Mouse (Mus musculus) liver, embryonic 11.5 days (tissue): Measurements from ENCODE around the gene Il15. TPM values are rescaled to one million over a fixed set of nuclear protein-coding genes. Genes with fewer than 3 reads are reported as not detected.

Experiments used
- ATAC-seq: fragments of 200-750 bp; cut with Nextera tagmentation; replicated peaks from 2 replicates; pipeline ENCODE4 v1.8.0; 2017; ENCODE audit warnings: moderate number of reproducible peaks, mild to moderate bottlenecking, moderate TSS enrichment, moderate library complexity; ENCODE audit not compliant: low FRiP score
- DNase-seq: peaks from one replicate; pipeline ENCODE4 v3.0.0-alpha.2; 2017; ENCODE audit warnings: low spot score
- H3K27ac ChIP-seq: fragments of 300-500 bp; sonication (generic); 2 replicates; pipeline ENCODE4 v1.5.1; 2014; ENCODE audit warnings: mild to moderate bottlenecking, low read depth, low read length, control low read depth
- H3K27me3 ChIP-seq: fragments of 300-500 bp; sonication (generic); replicated peaks from 2 replicates; pipeline ENCODE4 v1.6.1; 2014; ENCODE audit warnings: low read length, mixed read lengths; ENCODE audit not compliant: control insufficient read depth, insufficient read depth
- H3K36me3 ChIP-seq: fragments of 300-500 bp; sonication (generic); 2 replicates; pipeline ENCODE4 v1.6.1; 2014; ENCODE audit warnings: mild to moderate bottlenecking, low read length, moderate library complexity, mixed read lengths; ENCODE audit not compliant: control insufficient read depth, insufficient read depth
- H3K4me1 ChIP-seq: fragments of 300-500 bp; sonication (generic); replicated peaks from 2 replicates; pipeline ENCODE4 v1.6.1; 2014; ENCODE audit warnings: low read length, mixed read lengths; ENCODE audit not compliant: control insufficient read depth, insufficient read depth
- H3K4me2 ChIP-seq: fragments of 300-500 bp; sonication (generic); 2 replicates; pipeline ENCODE4 v1.6.1; 2014; ENCODE audit warnings: mild to moderate bottlenecking, control low read depth, moderate library complexity
- H3K4me3 ChIP-seq: fragments of 300-500 bp; sonication (generic); 2 replicates; pipeline ENCODE4 v1.5.1; 2014; ENCODE audit warnings: low read depth, low read length, control low read depth
- H3K9ac ChIP-seq: fragments of 300-500 bp; sonication (generic); 2 replicates; pipeline ENCODE4 v1.6.1; 2014; ENCODE audit warnings: low read depth, low read length, control low read depth
- H3K9me3 ChIP-seq: fragments of 300-500 bp; sonication (generic); 2 replicates; pipeline ENCODE4 v1.6.1; 2016; ENCODE audit warnings: low read length, inconsistent platforms, mixed read lengths; ENCODE audit not compliant: control insufficient read depth
- WGBS: fragments of 180-500 bp; shearing (Covaris S2); extraction: QIAGEN DNeasy Blood & Tissue Kit; methylation state at CpG from one replicate; pipeline ENCODE4 v1.1.7; 2014; 5-methylcytosine and 5-hydroxymethylcytosine counted together
- polyA plus RNA-seq: library from polyadenylated mRNA; unstranded; fragments of >200 nt; fragmentation: Nextera tagmentation; extraction: Ambion mirVana; gene quantifications from 2 replicates; pipeline ENCODE4 v1.2.1, GENCODE M21; 2014

The Il15 gene
- polyA plus RNA-seq = 3.1 and 4.5 TPM in 2 replicates

DNA sequence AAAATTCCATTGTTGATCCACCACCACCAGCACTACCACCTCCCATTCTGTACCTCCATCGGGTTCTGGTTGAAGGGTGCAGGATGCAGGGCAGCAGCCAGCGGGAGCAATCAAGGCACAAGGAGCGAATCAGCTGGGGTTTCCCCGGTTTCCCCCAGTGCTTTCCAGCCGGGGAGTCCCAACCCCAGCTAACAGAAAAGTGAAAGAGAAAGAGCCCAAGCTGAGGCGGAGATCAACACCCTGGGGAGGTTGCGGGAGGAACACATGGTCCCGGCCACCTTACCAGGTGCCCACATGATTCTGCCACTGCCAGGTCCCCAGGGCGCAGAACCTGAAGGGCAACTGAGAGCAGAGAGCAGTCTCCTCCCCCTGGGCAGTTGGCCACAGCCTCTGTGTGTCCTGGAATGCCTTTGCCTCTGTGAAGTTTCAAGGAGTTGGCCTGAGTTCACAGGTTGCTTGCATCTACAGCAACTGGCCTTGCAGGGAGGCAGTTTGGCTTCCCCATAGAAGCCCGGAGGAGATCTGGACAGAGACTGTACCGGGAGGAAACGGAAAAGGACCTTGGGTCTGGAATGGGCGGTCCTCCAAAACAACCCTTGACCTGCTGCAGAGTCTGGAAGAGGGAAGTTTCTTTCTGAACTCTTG lies at the start of gene Il15:
TSS of gene Il15 (minus strand) at position 537 of the 645 bp plus-strand sequence.
- Histone ChIP-seq H3K27ac (0 out of 2 replicates have a peak within 1 kb of the TSS, but pooled peaks have one; percentile 11), H3K4me2 (peak within 1 kb of the TSS; percentile 83), H3K9me3 (no peaks in the 10 kb centered on the region), H3K9ac (peak within 1 kb of the TSS; percentile 42), H3K4me3 (peak within 1 kb of the TSS; percentile 45), H3K27me3 (no peaks in the 10 kb centered on the region), H3K4me1 (no peaks in the 10 kb centered on the region; the same call in 1 of the 2 replicates), H3K36me3 (no peaks in the 10 kb centered on the region)
- DNase-seq (peak; percentile 54), ATAC-seq (peak; percentile 39)
- WGBS = 2% methylated on average over 13 of the region's 13 CpGs

DNA sequence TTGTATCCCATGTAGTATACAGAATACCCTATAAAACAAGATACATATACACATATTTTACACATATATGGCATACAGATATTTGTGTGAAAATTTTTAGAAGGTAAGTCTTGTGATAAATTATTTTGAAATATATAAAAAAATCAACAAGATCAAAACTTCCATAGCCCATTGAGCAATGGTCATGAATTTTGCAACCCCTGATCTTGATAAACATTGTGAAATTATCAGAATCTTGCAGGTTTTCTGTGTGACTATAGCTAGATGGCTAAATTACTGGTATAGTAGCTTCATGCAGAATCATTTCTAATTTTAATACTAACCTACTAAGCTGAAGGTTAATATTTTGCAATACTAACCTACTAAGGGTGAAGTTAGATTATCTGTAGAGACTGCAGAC lies 41.9 kb upstream of the Il15 start:
- Histone ChIP-seq H3K9me3 (no peaks in the 10 kb centered on the region), H3K4me2 (no peak overlapping the region), H3K36me3 (no peaks in the 10 kb centered on the region), H3K4me3 (no peak overlapping the region), H3K27ac (no peak overlapping the region), H3K9ac (no peak overlapping the region), H3K27me3 (no peaks in the 10 kb centered on the region), H3K4me1 (no peaks in the 10 kb centered on the region)
- no peak for DNase-seq
- no peak for ATAC-seq

DNA sequence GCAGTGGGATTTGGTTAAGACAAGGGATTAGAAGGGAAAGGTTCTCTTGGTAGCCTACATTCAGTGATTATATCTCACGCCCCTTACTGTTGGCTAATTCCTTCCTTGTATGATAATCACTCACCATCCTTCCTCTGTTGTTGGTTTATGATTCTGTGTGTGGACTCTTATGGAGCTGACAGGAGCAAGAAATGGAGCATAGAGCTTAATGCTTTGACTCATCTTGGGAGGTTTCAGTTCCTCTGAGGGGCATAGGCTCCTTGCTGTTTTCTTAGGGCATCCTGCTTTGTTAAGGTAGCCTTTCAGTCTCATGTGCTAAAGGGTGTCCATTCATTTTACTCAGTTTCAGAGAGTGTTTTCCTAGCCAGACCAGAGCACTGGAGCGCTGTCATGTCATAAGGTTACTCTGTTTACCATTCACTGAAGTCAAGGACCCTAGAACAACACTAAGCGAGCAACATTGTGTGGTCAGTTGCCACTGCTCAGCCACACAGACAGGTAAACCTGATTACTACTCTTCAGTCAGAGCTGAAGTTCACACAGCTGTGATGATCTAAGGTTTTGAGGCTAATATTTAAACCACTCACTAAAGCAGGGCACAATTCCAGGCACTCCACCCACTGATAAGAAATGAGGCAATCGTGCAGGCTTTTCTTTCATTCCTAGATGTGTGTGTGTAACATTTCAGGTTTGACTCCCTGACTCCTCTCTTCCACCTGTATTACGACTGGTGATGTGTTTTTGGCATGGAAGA lies 13.7 kb upstream of the Il15 start:
- whole genome bisulfite sequencing = 64% methylated on average over 5 of the region's 5 CpGs
- H3K27ac ChIP-seq = peak overlapping the region; percentile 40
- no peaks in the 10 kb centered on the region for H3K27me3 ChIP-seq
- H3K4me1 ChIP-seq = no peaks in the 10 kb centered on the region; the same call in 1 of the 2 replicates
- DNase-seq (no peak), ATAC-seq (peak; percentile 68)
- H3K9ac ChIP-seq = no peak overlapping the region
- no peak overlapping the region for H3K4me2 ChIP-seq
- H3K36me3 ChIP-seq = no peaks in the 10 kb centered on the region
- no peaks in the 10 kb centered on the region for H3K9me3 ChIP-seq
- no peak overlapping the region for H3K4me3 ChIP-seq

- Histone ChIP-seq H3K27ac (no peak overlapping the region), H3K4me3 (no peak overlapping the region), H3K9me3 (no peaks in the 10 kb centered on the region), H3K9ac (no peak overlapping the region), H3K27me3 (no peaks in the 10 kb centered on the region), H3K4me2 (no peak overlapping the region), H3K36me3 (no peaks in the 10 kb centered on the region), H3K4me1 (no peaks in the 10 kb centered on the region; the same call in 1 of the 2 replicates)
- WGBS = 65% methylated on average over 1 of the region's 1 CpGs
- ATAC-seq (no peak), DNase-seq (no peak)
These were observed 12.5 kb upstream of the Il15 start for GRCm38 (mm10) chr8:82415485-82415884.

DNA sequence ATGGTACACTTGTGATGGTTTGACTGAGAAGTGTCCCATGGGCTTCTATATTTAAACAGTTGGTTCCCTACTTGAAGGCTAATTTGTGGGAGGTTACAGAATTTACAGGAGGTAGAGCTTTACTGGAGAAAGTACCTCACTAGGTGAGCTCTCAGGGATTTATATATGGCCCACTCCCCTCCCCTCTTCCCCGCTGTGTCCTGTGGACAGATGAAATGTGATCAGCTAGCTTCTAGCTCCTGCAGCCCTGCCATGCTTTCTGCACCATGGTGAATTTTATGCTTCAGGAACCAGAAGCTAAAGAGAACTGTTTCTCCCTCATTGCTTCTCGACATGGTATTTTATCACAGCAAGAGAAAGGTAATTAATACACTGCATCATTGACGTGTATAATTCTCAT lies 7.1 kb upstream of the Il15 start:
- H3K4me3 ChIP-seq = no peak overlapping the region
- no peaks in the 10 kb centered on the region for H3K4me1 ChIP-seq
- WGBS = 78% methylated on average over 3 of the region's 3 CpGs
- H3K9ac ChIP-seq = no peak overlapping the region
- H3K27ac ChIP-seq = no peak overlapping the region
- no peaks in the 10 kb centered on the region for H3K36me3 ChIP-seq
- H3K9me3 ChIP-seq = no peaks in the 10 kb centered on the region
- no peak overlapping the region for H3K4me2 ChIP-seq
- ATAC-seq (no peak), DNase-seq (no peak)
- no peaks in the 10 kb centered on the region for H3K27me3 ChIP-seq

- H3K9ac ChIP-seq = no peak overlapping the region
These were observed 4.0 kb upstream of the Il15 start for GRCm38 (mm10) chr8:82407060-82407459.

DNA sequence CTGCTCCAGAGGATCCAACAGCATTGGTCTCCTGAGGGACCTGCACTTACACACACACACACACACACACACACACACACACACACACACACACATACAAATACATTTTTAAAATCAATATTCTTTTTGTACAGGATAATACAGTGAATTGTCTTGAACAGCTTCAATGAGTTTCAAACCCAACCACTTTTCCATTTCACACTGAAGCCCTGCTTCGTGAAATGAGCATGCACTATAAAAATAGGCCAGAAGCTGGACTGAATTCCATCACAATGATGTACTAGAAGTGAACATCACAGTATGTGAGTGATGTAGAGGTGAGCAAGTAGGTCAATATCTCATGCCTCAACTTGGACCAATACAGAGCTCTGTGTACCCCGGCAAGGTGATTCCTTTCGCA lies 1.0 kb upstream of the Il15 start:
- no peaks in the 10 kb centered on the region; the same call in 1 of the 2 replicates for H3K4me1 ChIP-seq
- ATAC-seq (no peak), DNase-seq (no peak)
- no peak overlapping the region for H3K4me2 ChIP-seq
- H3K4me3 ChIP-seq = no peak overlapping the region
- no peak overlapping the region for H3K27ac ChIP-seq
- no peaks in the 10 kb centered on the region for H3K9me3 ChIP-seq
- no peaks in the 10 kb centered on the region for H3K27me3 ChIP-seq
- H3K36me3 ChIP-seq = no peaks in the 10 kb centered on the region
- 93% methylated on average over 3 of the region's 3 CpGs for WGBS
- no peak overlapping the region for H3K9ac ChIP-seq

More at GRCm38 (mm10) chr8:82407060-82407459, 4.0 kb upstream of the Il15 start:
- H3K9me3 ChIP-seq = no peaks in the 10 kb centered on the region
- ATAC-seq = no peak
- no peak overlapping the region for H3K4me2 ChIP-seq
- H3K27ac ChIP-seq = no peak overlapping the region
- no peak overlapping the region for H3K4me3 ChIP-seq
- no peak for DNase-seq
- H3K27me3 ChIP-seq = no peaks in the 10 kb centered on the region
- WGBS = 50% methylated on average over 1 of the region's 1 CpGs
- H3K36me3 ChIP-seq = no peaks in the 10 kb centered on the region
- no peaks in the 10 kb centered on the region; the same call in 1 of the 2 replicates for H3K4me1 ChIP-seq

DNA sequence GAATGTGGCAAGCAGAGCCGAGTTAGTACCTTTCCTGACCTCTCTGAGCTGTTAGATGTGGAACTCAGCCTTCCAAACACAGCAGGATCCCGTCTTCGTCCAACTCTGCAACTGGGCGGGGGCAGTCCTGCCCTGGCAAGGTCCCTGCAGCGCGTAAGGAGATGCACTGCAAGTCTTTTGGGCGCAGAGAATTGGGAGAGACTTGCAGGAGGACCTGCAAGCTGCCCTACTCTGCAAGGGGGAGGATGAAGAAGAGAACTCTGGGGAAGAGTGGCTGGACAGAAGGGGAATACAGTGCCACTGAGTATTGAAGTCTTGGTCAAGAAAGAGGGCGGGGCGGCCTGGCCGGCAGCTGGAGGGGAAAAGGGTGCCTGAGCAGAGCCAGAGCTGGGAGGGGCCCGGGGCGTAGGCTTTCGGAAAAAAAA lies 749 bp downstream of the Il15 start:
- H3K9me3 ChIP-seq = no peaks in the 10 kb centered on the region
- no peaks in the 10 kb centered on the region; the same call in 1 of the 2 replicates for H3K4me1 ChIP-seq
- H3K4me3 ChIP-seq = peak overlapping the region; percentile 45
- WGBS = 2% methylated on average over 13 of the region's 13 CpGs
- H3K36me3 ChIP-seq = no peaks in the 10 kb centered on the region
- peak; percentile 46 for ATAC-seq
- H3K27me3 ChIP-seq = no peaks in the 10 kb centered on the region
- no peak overlapping the region for H3K27ac ChIP-seq
- peak; percentile 43 for DNase-seq
- H3K4me2 ChIP-seq = peak overlapping the region; percentile 83
- H3K9ac ChIP-seq = peak overlapping the region; percentile 42
